Mouse (Mus musculus) c-Kit-positive CD71-positive TER-119-negative erythroid progenitor cells, embryonic 14.5 days (primary cell): ENCODE data around the gene Trmt2b.
"Not testable (repeated sequence)": the region's sequence is repeated elsewhere in the genome, so short reads cannot be mapped to it uniquely, and the experiment has no call there.

Source experiments
- DNase-seq: peaks from one replicate; pipeline ENCODE4 v3.0.0-alpha.2; 2013; ENCODE audit warnings: low read depth

The Trmt2b gene

GRCm38 (mm10) chrX:134276275-134277160 is at the start of gene Trmt2b:
Gene Trmt2b, minus strand, starts transcription at chrX:134276984.
- peak; percentile 35 for DNase-seq

- no peak for DNase-seq
Measured at GRCm38 (mm10) chrX:134319153-134319932, 42.6 kb upstream of the Trmt2b start.

GRCm38 (mm10) chrX:134311193-134311592 is 34.4 kb upstream of the Trmt2b start:
- not testable (repeated sequence) for DNase-seq

- peak; percentile 33 for DNase-seq
Measured at GRCm38 (mm10) chrX:134308275-134308634, 31.5 kb upstream of the Trmt2b start.

GRCm38 (mm10) chrX:134307534-134308274 is 30.9 kb upstream of the Trmt2b start, which contains the start of gene Cenpi:
Gene Cenpi, plus strand, starts transcription at chrX:134308084.
- peak; percentile 68 for DNase-seq

GRCm38 (mm10) chrX:134303287-134303686 is 26.5 kb upstream of the Trmt2b start:
- no peak for DNase-seq

GRCm38 (mm10) chrX:134300219-134300618 is 23.4 kb upstream of the Trmt2b start:
- no peak for DNase-seq

GRCm38 (mm10) chrX:134297195-134297594 is 20.4 kb upstream of the Trmt2b start:
- no peak for DNase-seq

- no peak for DNase-seq
Measured at GRCm38 (mm10) chrX:134296737-134297136, 20.0 kb upstream of the Trmt2b start.

- DNase-seq: no peak
Measured at GRCm38 (mm10) chrX:134296301-134296700, 19.5 kb upstream of the Trmt2b start.

GRCm38 (mm10) chrX:134287305-134287704 is 10.5 kb upstream of the Trmt2b start:
- DNase-seq: no peak

- no peak for DNase-seq
Measured at GRCm38 (mm10) chrX:134285791-134286190, 9.0 kb upstream of the Trmt2b start.

GRCm38 (mm10) chrX:134285102-134285501 is 8.3 kb upstream of the Trmt2b start:
- DNase-seq: no peak

- DNase-seq: no peak
Measured at GRCm38 (mm10) chrX:134280531-134280930, 3.7 kb upstream of the Trmt2b start.

GRCm38 (mm10) chrX:134275715-134276114 is 1.1 kb downstream of the Trmt2b start:
- no peak for DNase-seq

GRCm38 (mm10) chrX:134262129-134262528 is 14.7 kb downstream of the Trmt2b start:
- DNase-seq: no peak

- no peak for DNase-seq
Measured at GRCm38 (mm10) chrX:134261191-134261590, 15.6 kb downstream of the Trmt2b start.

GRCm38 (mm10) chrX:134248202-134248601 is 28.6 kb downstream of the Trmt2b start:
- no peak for DNase-seq

- DNase-seq: no peak
Measured at GRCm38 (mm10) chrX:134245946-134246345, 30.8 kb downstream of the Trmt2b start.

- no peak for DNase-seq
Measured at GRCm38 (mm10) chrX:134238266-134238665, 38.5 kb downstream of the Trmt2b start.

GRCm38 (mm10) chrX:134233048-134233447 is 43.7 kb downstream of the Trmt2b start:
- no peak for DNase-seq

- DNase-seq: no peak
Measured at GRCm38 (mm10) chrX:134221856-134222255, 54.9 kb downstream of the Trmt2b start, which contains the start of gene Nox1. Gene Nox1, minus strand, starts transcription at chrX:134221956.
